Mouse (Mus musculus): ENCODE results near the gene Slc17a9. TPM values are rescaled to one million over a fixed set of nuclear protein-coding genes. Genes with fewer than 3 reads are reported as not detected.

Gene Slc17a9
- total RNA-seq, 1 experiment from 2014 or later = 6.8 TPM

GRCm38 (mm10) chr2:180745248-180745927 lies 20.3 kb downstream of the Slc17a9 start:
- ATAC-seq (replicated peaks; ENCODE audit: low read depth, poor library complexity, severe bottlenecking) = peak; percentile 99

- ATAC-seq (replicated peaks; ENCODE audit: low read depth, poor library complexity, severe bottlenecking) = no peak
Measured at GRCm38 (mm10) chr2:180746569-180747192, 21.6 kb downstream of the Slc17a9 start.

DNA sequence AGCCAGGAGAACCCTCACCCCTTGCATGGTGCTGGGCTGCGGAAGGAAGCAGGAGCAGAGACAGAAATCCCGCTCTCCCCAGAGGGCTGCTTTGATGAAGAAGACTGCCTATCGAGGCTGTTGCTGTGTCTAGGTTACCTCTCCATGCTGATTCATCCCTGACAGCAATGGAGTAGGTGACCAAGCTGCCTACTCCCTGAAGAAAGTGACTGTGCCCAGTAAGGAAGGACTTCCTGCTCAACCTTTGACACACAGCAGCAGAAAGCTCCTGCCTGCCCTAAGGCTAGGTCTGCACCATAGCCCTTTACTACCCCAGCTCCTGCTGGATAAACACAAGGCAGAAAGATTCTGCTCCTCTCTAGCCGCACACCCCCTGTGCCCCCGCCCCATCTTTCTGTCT lies 23.8 kb downstream of the Slc17a9 start:
- ATAC-seq (replicated peaks; ENCODE audit: low read depth, poor library complexity, severe bottlenecking) = no peak

- no peak for ATAC-seq (replicated peaks; ENCODE audit: low read depth, poor library complexity, severe bottlenecking)
Measured at GRCm38 (mm10) chr2:180754976-180755688, 30.1 kb downstream of the Slc17a9 start.

- peak; percentile 89 for ATAC-seq (replicated peaks; ENCODE audit: low read depth, poor library complexity, severe bottlenecking)
Measured at GRCm38 (mm10) chr2:180755896-180756295, 30.8 kb downstream of the Slc17a9 start.

DNA sequence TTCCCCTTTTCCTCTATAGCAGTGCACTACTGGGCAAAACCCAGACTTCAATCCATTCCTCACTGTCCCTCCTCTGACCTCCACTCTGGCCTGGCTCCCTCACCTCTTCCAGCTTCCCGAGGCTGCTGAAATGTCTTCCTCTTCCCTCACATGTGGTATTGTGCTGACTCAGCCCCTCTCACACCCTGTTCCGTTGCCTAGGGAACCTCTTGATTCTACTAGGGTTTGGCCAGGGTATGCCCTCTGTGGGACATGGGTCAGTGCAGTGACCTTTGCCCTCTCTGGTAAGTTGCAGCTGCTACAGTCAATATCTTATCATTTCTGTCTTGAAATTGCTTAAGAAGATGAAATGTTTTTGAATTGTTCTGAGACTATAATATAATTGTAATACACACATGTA lies 31.7 kb downstream of the Slc17a9 start:
- no peak for ATAC-seq (replicated peaks; ENCODE audit: low read depth, poor library complexity, severe bottlenecking)

GRCm38 (mm10) chr2:180758513-180759263 lies 33.6 kb downstream of the Slc17a9 start:
- ATAC-seq (replicated peaks; ENCODE audit: low read depth, poor library complexity, severe bottlenecking) = no peak

- ATAC-seq (replicated peaks; ENCODE audit: low read depth, poor library complexity, severe bottlenecking) = no peak
Measured at GRCm38 (mm10) chr2:180764986-180765385, 39.9 kb downstream of the Slc17a9 start.

DNA sequence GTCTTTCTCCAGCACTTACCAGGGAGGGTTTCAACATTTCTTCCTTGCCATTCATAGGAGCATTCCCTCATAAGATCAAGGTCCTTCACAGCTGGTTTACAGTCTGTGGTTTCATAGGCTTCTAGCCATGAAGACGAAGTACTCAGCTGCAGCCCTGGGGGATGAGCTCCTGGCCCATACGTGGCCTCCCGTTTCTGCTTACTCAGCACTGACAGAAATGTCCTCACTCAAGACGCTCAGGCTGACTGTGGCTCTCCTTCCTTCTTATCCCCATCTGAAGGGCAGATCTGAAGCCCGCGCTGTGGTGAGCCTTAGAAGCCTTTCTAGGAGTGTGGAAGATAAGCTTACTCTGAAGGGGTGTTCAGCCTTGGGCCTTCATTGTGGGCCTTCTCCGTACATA lies 40.6 kb downstream of the Slc17a9 start:
- ATAC-seq (replicated peaks; ENCODE audit: low read depth, poor library complexity, severe bottlenecking) = no peak

GRCm38 (mm10) chr2:180775223-180775622 lies 50.2 kb downstream of the Slc17a9 start:
- no peak for ATAC-seq (replicated peaks; ENCODE audit: low read depth, poor library complexity, severe bottlenecking)

DNA sequence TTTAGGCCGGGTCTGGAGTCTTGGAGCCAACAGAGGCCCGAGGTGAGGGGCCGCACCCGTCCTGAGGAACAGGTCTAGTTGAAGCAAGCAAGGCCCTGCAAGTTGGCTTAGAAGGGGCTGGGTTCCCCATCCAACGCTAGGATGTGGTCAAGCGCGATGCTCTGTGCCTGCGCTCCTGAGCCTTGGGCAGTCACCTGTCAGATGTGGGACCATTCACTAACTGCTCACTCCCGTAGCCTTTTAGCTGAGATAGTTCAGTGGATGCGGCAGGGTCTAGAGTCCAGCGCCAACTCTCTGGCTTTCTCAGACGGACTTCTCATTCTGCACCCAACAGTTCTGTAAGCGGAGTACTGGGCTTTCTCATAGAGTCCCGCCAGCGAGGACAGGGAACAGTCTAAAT lies 50.6 kb downstream of the Slc17a9 start:
- no peak for ATAC-seq (replicated peaks; ENCODE audit: low read depth, poor library complexity, severe bottlenecking)

- ATAC-seq (replicated peaks; ENCODE audit: low read depth, poor library complexity, severe bottlenecking) = no peak
Measured at GRCm38 (mm10) chr2:180776793-180777192, 51.7 kb downstream of the Slc17a9 start, which contains the start of gene Bhlhe23. Gene Bhlhe23 (minus strand): TSS chr2:180776900.

DNA sequence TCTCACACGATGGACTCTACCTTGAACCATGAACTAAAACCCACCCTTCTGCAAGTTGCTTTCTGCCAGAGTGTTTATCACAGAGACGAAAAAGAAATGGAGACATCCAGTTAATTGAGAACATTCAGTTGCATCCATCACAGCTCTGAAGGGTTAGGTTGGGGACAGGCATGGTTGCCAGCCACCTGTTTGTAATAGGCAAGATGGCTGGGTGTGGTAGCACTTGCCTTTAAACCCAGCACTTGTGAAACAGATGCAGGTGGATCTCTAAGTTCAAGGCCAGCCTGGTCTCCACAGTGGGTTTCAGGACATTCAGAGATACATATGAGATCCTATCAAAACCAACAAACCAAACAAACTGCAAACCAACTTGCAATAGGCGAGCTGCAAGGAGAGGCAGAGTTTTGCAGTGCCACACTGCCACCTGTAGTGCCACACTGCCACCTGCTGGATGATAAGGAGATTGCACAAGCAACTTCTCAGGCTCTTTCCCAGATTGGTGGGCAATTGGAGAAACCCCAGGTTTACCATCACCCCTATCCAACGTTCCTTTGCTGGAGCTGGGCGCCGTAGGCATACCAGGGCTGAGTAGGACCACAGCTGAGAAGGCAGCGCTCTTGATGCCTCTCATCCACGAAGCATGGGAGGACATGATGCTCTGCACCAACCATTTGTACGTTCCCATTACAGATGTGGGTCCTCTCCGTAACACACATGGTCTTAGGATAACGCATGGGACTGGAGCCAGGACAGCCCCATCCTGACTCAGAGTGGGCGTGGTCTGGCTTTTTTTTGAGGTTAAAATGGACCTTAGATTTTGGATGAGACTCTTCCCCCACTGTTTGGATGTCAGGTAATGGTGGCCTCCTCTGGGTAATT lies 54.4 kb downstream of the Slc17a9 start:
- ATAC-seq (replicated peaks; ENCODE audit: low read depth, poor library complexity, severe bottlenecking) = peak; percentile 90

GRCm38 (mm10) chr2:180780282-180780681 lies 55.2 kb downstream of the Slc17a9 start:
- no peak for ATAC-seq (replicated peaks; ENCODE audit: low read depth, poor library complexity, severe bottlenecking)

DNA sequence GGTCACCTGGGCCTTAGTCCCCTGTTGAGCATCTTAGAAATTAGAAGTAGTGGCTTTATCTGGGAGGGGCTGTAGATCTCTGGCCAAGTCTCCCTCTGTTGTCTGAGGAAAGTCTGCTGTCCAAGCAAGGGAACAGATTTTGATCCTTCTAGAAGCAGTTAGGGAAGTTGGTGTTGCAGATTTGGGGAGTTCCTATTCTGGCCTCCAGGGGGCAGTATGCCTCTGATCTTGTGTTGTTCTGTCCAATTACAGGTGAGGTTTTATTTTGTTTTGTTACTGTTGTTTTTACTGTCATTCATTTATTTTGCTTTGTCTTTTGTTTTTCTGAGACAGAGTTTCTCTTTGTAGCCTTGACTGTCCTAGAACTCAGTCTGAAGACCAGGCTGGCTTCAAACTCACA lies 61.7 kb downstream of the Slc17a9 start:
- ATAC-seq (replicated peaks; ENCODE audit: low read depth, poor library complexity, severe bottlenecking) = no peak; the same call in 1 of the 2 replicates

DNA sequence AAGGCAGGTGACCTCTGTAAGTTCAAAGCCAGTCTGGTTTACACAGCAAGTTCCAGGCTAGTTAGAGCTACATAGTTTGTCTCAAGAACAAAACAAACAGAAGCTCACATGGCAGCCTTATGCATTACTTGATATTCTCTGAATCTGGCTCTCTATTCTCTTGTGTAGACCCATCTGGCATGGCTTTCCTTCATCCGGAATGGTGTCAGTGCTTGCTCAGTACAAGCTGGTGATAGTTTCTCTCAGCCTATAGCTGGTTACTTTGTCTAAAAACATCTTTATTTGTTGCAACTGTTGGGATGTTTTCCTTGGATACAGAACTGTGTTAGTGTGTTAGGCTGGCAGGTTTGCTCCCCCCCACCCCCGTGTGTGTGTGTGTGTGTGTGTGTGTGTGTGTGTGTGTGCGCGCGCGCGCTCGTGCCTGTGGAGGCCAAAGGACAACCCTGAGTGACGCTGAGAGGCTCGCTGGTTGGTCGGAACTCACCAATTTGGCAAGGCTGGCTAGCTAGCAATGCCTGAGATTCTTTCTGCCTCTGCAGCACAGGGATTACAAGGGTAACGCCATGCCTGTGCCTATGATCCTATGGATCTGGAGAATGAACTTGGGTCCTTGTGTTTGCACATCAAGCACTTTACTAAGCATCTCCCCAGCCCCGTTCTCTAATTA lies 62.6 kb downstream of the Slc17a9 start:
- no peak for ATAC-seq (replicated peaks; ENCODE audit: low read depth, poor library complexity, severe bottlenecking)

- no peak for ATAC-seq (replicated peaks; ENCODE audit: low read depth, poor library complexity, severe bottlenecking)
Measured at GRCm38 (mm10) chr2:180788386-180788785, 63.3 kb downstream of the Slc17a9 start.

DNA sequence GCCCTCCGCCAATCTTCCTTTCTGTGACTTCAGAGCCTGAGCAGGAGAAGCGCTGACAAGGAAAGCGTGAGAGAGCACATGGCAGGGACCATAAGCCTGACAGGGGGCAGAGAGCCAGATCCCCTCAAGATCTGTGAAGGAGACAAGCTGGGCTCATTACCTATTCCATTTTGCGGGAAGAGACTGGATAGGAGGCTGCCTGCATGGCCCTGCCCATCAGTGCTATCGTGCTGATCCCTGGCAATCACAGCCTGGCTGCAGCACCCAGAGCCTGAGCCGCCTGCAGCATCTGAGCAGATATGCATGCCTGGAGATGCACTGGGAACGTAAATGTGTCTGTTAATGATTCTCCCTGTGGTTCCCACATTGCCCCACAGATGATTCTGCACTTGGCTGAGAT lies 63.8 kb downstream of the Slc17a9 start:
- no peak for ATAC-seq (replicated peaks; ENCODE audit: low read depth, poor library complexity, severe bottlenecking)

- peak; percentile 80 for ATAC-seq (replicated peaks; ENCODE audit: low read depth, poor library complexity, severe bottlenecking)
Measured at GRCm38 (mm10) chr2:180791674-180792073, 66.6 kb downstream of the Slc17a9 start.
